Mouse (Mus musculus) gastrocnemius, adult 8-10 months (tissue): Measurements from ENCODE around the gene Insm1. TPM values are rescaled to one million over a fixed set of nuclear protein-coding genes. Genes with fewer than 3 reads are reported as not detected.

Experiments used
- DNase-seq, 2 experiments: peaks; one replicate each; pipeline ENCODE4 v3.0.0; 2022; ENCODE audit warnings: low spot score in 2 of 2
- total RNA-seq, 4 experiments: library from RNA; stranded (reverse); gene quantifications; 2 replicates each; pipeline ENCODE4 v1.2.4; 2022

Gene Insm1
- total RNA-seq, result not detected

- DNase-seq, result no peak
Observed at GRCm38 (mm10) chr2:146221076-146221928, at the start of gene Insm1. TSS of gene Insm1 (plus strand) at chr2:146221921.

- no peak for DNase-seq
Observed at GRCm38 (mm10) chr2:146172106-146172505, 49.6 kb upstream of the Insm1 start.

- DNase-seq, result no peak
Observed at GRCm38 (mm10) chr2:146174173-146174572, 47.5 kb upstream of the Insm1 start.

GRCm38 (mm10) chr2:146178718-146179117, 43.0 kb upstream of the Insm1 start:
- no peak for DNase-seq

GRCm38 (mm10) chr2:146183830-146184793, 37.6 kb upstream of the Insm1 start:
- no peak for DNase-seq

- no peak for DNase-seq
Observed at GRCm38 (mm10) chr2:146196126-146196525, 25.6 kb upstream of the Insm1 start.

GRCm38 (mm10) chr2:146197947-146198346, 23.8 kb upstream of the Insm1 start:
- no peak for DNase-seq

GRCm38 (mm10) chr2:146210968-146211367, 10.8 kb upstream of the Insm1 start:
- no peak for DNase-seq

- no peak for DNase-seq
Observed at GRCm38 (mm10) chr2:146214715-146215114, 7.0 kb upstream of the Insm1 start.

GRCm38 (mm10) chr2:146216111-146217064, 5.3 kb upstream of the Insm1 start:
- no peak for DNase-seq

- DNase-seq, result no peak
Observed at GRCm38 (mm10) chr2:146217227-146217980, 4.3 kb upstream of the Insm1 start.

GRCm38 (mm10) chr2:146218161-146218691, 3.5 kb upstream of the Insm1 start:
- no peak for DNase-seq

- DNase-seq, result no peak
Observed at GRCm38 (mm10) chr2:146218881-146219535, 2.7 kb upstream of the Insm1 start.

- no peak for DNase-seq
Observed at GRCm38 (mm10) chr2:146219791-146220190, 1.9 kb upstream of the Insm1 start.

GRCm38 (mm10) chr2:146220591-146221075, 1.1 kb upstream of the Insm1 start:
- DNase-seq, result no peak

- no peak for DNase-seq
Observed at GRCm38 (mm10) chr2:146221929-146222278, 183 bp downstream of the Insm1 start.

- DNase-seq, result no peak
Observed at GRCm38 (mm10) chr2:146222279-146223175, 806 bp downstream of the Insm1 start.

- no peak for DNase-seq
Observed at GRCm38 (mm10) chr2:146223176-146223905, 1.6 kb downstream of the Insm1 start.
